ENCODE assay signal across 8 mouse cellular contexts in genomic region chr12:16509122-16509752, GRCm38 (mm10).
A peak's percentile ranks its signal among the peaks of the same experiment; 100 is the strongest.
DNase-seq lines count a peak whose midpoint lies in the region; ATAC-seq lines count a peak whose summit lies in the region.

No protein-coding gene starts in this region.

- H3K4me3 ChIP-seq in hindbrain, embryonic 12.5 days = no peak overlapping the region

- peak overlapping the region; percentile 31 for H3K4me2 ChIP-seq in hindbrain, embryonic 12.5 days (replicated peaks)

- ATAC-seq in hindbrain, embryonic 12.5 days (ENCODE audit: low FRiP score) = peak; percentile 68
- peak; percentile 84 for ATAC-seq in megakaryocyte-erythroid progenitor cell, adult 5-6 weeks (replicated peaks; ENCODE audit: low FRiP score, low TSS enrichment, poor library complexity, severe bottlenecking)

- peak; percentile 79 for DNase-seq in NIH3T3 (ENCODE audit: low read depth)
- DNase-seq in cerebellum, adult 9-11 months = peak; percentile 34
- peak; percentile 46 to 55 for DNase-seq in frontal cortex, postnatal 14 days (ENCODE audit: low spot score in 2 of 2)
- DNase-seq in layer of hippocampus, postnatal 36 days = peak; percentile 51 to 53
- peak; percentile 52 for DNase-seq in right cerebral cortex, postnatal 14 days
- DNase-seq in c-Kit-positive CD71-positive TER-119-positive erythroid progenitor cells, embryonic 14.5 days (ENCODE audit: low spot score) = no peak

- H3K27ac ChIP-seq in hindbrain, embryonic 12.5 days = no peak overlapping the region; the same call in 1 of the 2 replicates

- peaks cover 11% of the 10 kb centered on the region for H3K4me1 ChIP-seq in hindbrain, embryonic 12.5 days

- 0 out of 2 replicates have a peak, but pooled peaks cover 4% of the 10 kb centered on the region for H3K9me3 ChIP-seq in hindbrain, embryonic 12.5 days (replicated peaks)

- H3K36me3 ChIP-seq in hindbrain, embryonic 12.5 days = no peaks in the 10 kb centered on the region

- WGBS in hindbrain, embryonic 12.5 days = 6% methylated on average over 13 of the region's 13 CpGs

- no peaks in the 10 kb centered on the region for H3K27me3 ChIP-seq in hindbrain, embryonic 12.5 days

- H3K9ac ChIP-seq in hindbrain, embryonic 12.5 days = no peak overlapping the region
